In the genomic region with DNA sequence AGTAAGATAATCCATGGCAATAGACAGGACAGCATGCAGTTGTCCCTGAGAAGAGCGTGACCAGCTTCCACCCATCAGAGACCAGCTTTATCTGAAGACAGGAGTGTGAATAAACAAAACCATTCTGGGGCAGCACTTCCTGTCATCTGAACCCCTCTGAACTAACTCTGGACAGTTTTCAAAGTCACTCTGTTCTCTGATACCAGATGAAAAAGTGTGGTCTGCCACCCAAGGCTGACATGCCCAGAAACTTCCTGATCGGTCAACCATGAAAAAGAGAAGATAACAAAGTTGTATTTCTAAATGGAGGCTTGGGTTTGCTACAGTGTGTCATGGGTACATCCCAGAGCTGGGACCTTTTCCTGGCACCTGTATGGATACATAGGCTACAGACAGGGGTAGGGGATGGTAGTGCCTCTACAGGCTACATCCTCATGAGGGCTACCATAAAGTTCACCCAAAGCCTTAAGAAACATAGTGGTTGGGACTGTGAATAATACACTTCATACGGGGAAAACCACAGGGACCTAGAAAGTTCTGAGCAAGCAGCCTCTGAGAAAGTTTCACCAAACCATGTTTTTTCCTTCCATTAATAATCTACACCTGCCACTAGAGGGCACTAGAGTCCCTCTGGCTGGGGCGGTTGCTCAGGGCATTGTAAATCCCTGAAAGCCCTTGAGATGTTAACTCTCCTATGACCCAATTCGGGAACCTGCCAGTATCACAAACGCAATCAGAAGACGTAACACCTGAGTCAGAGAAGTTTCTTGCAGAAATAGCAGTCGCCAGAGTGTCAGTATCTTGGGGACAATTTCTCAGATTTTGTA, we compare ENCODE assay signal across 8 mouse cellular contexts. TPM values are rescaled to one million over a fixed set of nuclear protein-coding genes. Genes with fewer than 3 reads are reported as not detected.
DNase-seq lines count a peak whose midpoint lies in the region; ATAC-seq lines count a peak whose summit lies in the region.

No protein-coding gene starts in this region.

- H3K36me3 ChIP-seq in embryonic facial prominence, embryonic 11.5 days (replicated peaks; ENCODE audit: control insufficient read depth, insufficient read depth, low read depth, low read length), result no peaks in the 10 kb centered on the region
- H3K36me3 ChIP-seq in embryonic facial prominence, embryonic 10.5 days (replicated peaks), result no peaks in the 10 kb centered on the region
- H3K36me3 ChIP-seq in limb, embryonic 10.5 days, result no peaks in the 10 kb centered on the region

- no peak overlapping the region for H3K4me2 ChIP-seq in embryonic facial prominence, embryonic 11.5 days (ENCODE audit: low read depth, low read length)

- DNase-seq in embryonic facial prominence, embryonic 11.5 days (ENCODE audit: low spot score), result peak; percentile 12
- DNase-seq in embryonic facial prominence, embryonic 10.5 days (ENCODE audit: low spot score), result no peak
- peak; percentile 34 for DNase-seq in 3T3-L1 (ENCODE audit: low read depth, low spot score)
- peak; percentile 33 for DNase-seq in adrenal gland, adult 8-10 months
- peak; percentile 19 for DNase-seq in large intestine, adult 2 months (ENCODE audit: low read depth, low spot score)
- DNase-seq in spleen, postnatal 4 days (ENCODE audit: low spot score in 2 of 2), result peak; percentile 17 to 67
- DNase-seq in limb, embryonic 10.5 days (ENCODE audit: low spot score), result no peak

- ATAC-seq in embryonic facial prominence, embryonic 11.5 days (replicated peaks; ENCODE audit: insufficient number of reproducible peaks, low FRiP score, low TSS enrichment, low read depth), result no peak
- ATAC-seq in frontal cortex, adult (ENCODE audit: low TSS enrichment), result no peak

- H3K9me3 ChIP-seq in embryonic facial prominence, embryonic 11.5 days (replicated peaks; ENCODE audit: control insufficient read depth, low read length), result no peaks in the 10 kb centered on the region
- H3K9me3 ChIP-seq in embryonic facial prominence, embryonic 10.5 days, result no peaks in the 10 kb centered on the region
- no peaks in the 10 kb centered on the region for H3K9me3 ChIP-seq in limb, embryonic 10.5 days (replicated peaks)

- H3K9ac ChIP-seq in embryonic facial prominence, embryonic 11.5 days (replicated peaks; ENCODE audit: low read length), result no peak overlapping the region

- H3K4me1 ChIP-seq in embryonic facial prominence, embryonic 11.5 days (ENCODE audit: control insufficient read depth, insufficient read depth, low read length), result no peaks in the 10 kb centered on the region
- no peaks in the 10 kb centered on the region for H3K4me1 ChIP-seq in embryonic facial prominence, embryonic 10.5 days
- H3K4me1 ChIP-seq in limb, embryonic 10.5 days, result no peaks in the 10 kb centered on the region

- no peaks in the 10 kb centered on the region for H3K27me3 ChIP-seq in embryonic facial prominence, embryonic 11.5 days (ENCODE audit: control insufficient read depth, insufficient read depth, low read length)
- no peaks in the 10 kb centered on the region for H3K27me3 ChIP-seq in embryonic facial prominence, embryonic 10.5 days (replicated peaks; ENCODE audit: low read depth, poor library complexity, severe bottlenecking)
- H3K27me3 ChIP-seq in limb, embryonic 10.5 days (ENCODE audit: low read depth, poor library complexity, severe bottlenecking), result no peaks in the 10 kb centered on the region

- WGBS in embryonic facial prominence, embryonic 11.5 days, result 62% methylated on average over 8 of the region's 8 CpGs
- WGBS in embryonic facial prominence, embryonic 10.5 days, result 66% methylated on average over 8 of the region's 8 CpGs
- 56% methylated on average over 8 of the region's 8 CpGs for WGBS in large intestine, adult 2 months
- 60% methylated on average over 8 of the region's 8 CpGs for WGBS in limb, embryonic 10.5 days

- no peak overlapping the region for H3K4me3 ChIP-seq in embryonic facial prominence, embryonic 11.5 days (ENCODE audit: low read depth, low read length)
- H3K4me3 ChIP-seq in embryonic facial prominence, embryonic 10.5 days, result no peak overlapping the region
- H3K4me3 ChIP-seq in limb, embryonic 10.5 days, result no peak overlapping the region

- H3K27ac ChIP-seq in embryonic facial prominence, embryonic 11.5 days (replicated peaks; ENCODE audit: low read depth, low read length), result no peak overlapping the region
- H3K27ac ChIP-seq in embryonic facial prominence, embryonic 10.5 days (replicated peaks), result no peak overlapping the region
- H3K27ac ChIP-seq in limb, embryonic 10.5 days, result no peak overlapping the region

RNA-seq across cellular contexts. Expression of gene Pitrm1, which starts 32.7 kb away (rescaled TPM):
- polyA plus RNA-seq in embryonic facial prominence, embryonic 11.5 days (2014; fragmentation: Nextera tagmentation; extraction: Ambion mirVana), result 141 and 153 TPM in 2 replicates
- polyA plus RNA-seq in embryonic facial prominence, embryonic 10.5 days (2016; fragmentation: Nextera tagmentation; extraction: Ambion mirVana), result 129 and 131 TPM in 2 replicates
- 100 to 1,000 TPM; 114 to 230 (median 168) TPM for total RNA-seq in adrenal gland, adult 8-10 months (2022)
- 17.2 and 20.3 TPM in 2 replicates for polyA plus RNA-seq in large intestine, adult 2 months (2012; rRNA removed)
- polyA plus RNA-seq in limb, embryonic 10.5 days (2016; fragmentation: Nextera tagmentation; extraction: Ambion mirVana), result 129 and 148 TPM in 2 replicates

Comparison
In these comparisons a context has a peak if more than half of its experiments do, and no peak if none do; other contexts are left out.
1. DNase-seq: peak in embryonic facial prominence, embryonic 11.5 days (single experiment), 3T3-L1 (single experiment), adrenal gland, adult 8-10 months (single experiment), large intestine, adult 2 months (single experiment) and spleen, postnatal 4 days (2 of 2); none in embryonic facial prominence, embryonic 10.5 days (single experiment) and limb, embryonic 10.5 days (single experiment).